Mouse (Mus musculus) hindbrain, postnatal 0 days (tissue): ENCODE measurements around the gene Bmp5. TPM values are rescaled to one million over a fixed set of nuclear protein-coding genes. Genes with fewer than 3 reads are reported as not detected.

Source experiments
- ATAC-seq: fragments of 200-750 bp; cut with Nextera tagmentation; 2 replicates; pipeline ENCODE4 v1.8.0; 2017; ENCODE audit warnings: mild to moderate bottlenecking, moderate TSS enrichment, moderate library complexity
- DNase-seq: peaks from one replicate; pipeline ENCODE4 v3.0.0-alpha.2; 2015; ENCODE audit warnings: low spot score
- H3K27ac ChIP-seq: fragments of 300-500 bp; sonication (generic); 2 replicates; pipeline ENCODE4 v1.5.1; 2014; ENCODE audit warnings: mild to moderate bottlenecking
- H3K27me3 ChIP-seq: fragments of 300-500 bp; sonication (generic); 2 replicates; pipeline ENCODE4 v1.6.1; 2014; ENCODE audit warnings: low read length, mixed read lengths; ENCODE audit not compliant: insufficient read depth
- H3K36me3 ChIP-seq: fragments of 300-500 bp; sonication (generic); 2 replicates; pipeline ENCODE4 v1.6.1; 2014; ENCODE audit warnings: low read length, mixed read lengths; ENCODE audit not compliant: insufficient read depth
- H3K4me1 ChIP-seq: fragments of 300-500 bp; sonication (generic); 2 replicates; pipeline ENCODE4 v1.6.1; 2014; ENCODE audit warnings: antibody characterized with exemption, low read length, mixed read lengths; ENCODE audit not compliant: insufficient read depth
- H3K4me2 ChIP-seq: fragments of 300-500 bp; sonication (generic); 2 replicates; pipeline ENCODE4 v1.6.1; 2014; ENCODE audit warnings: low read depth, mild to moderate bottlenecking, low read length, moderate library complexity, mixed read lengths
- H3K4me3 ChIP-seq: fragments of 300-500 bp; sonication (generic); 2 replicates; pipeline ENCODE4 v1.5.1; 2014; ENCODE audit warnings: low read length
- H3K9ac ChIP-seq: fragments of 300-500 bp; sonication (generic); replicated peaks from 2 replicates; pipeline ENCODE4 v1.6.1; 2014; ENCODE audit warnings: mild to moderate bottlenecking, low read length, moderate library complexity, mixed read lengths
- H3K9me3 ChIP-seq: fragments of 300-500 bp; sonication (generic); 2 replicates; pipeline ENCODE4 v1.6.1; 2016; ENCODE audit warnings: low read length, mixed read lengths
- CTCF ChIP-seq: IDR thresholded peaks from 2 replicates; pipeline ENCODE4 v1.5.1; 2016; ENCODE audit warnings: antibody characterized with exemption, control low read depth, low read depth
- WGBS: fragments of 180-500 bp; shearing (Covaris S2); extraction: QIAGEN DNeasy Blood & Tissue Kit; methylation state at CpG from one replicate; pipeline ENCODE4 v1.1.7; 2014; 5-methylcytosine and 5-hydroxymethylcytosine counted together
- polyA plus RNA-seq: library from polyadenylated mRNA; unstranded; fragments of >200 nt; fragmentation: Nextera tagmentation; extraction: Ambion mirVana; gene quantifications from 2 replicates; pipeline ENCODE4 v1.2.1, GENCODE M21; 2015
- total RNA-seq: library from RNA; depleted of rRNA; stranded (reverse); fragments of >200 nt; gene quantifications from 2 replicates; pipeline ENCODE4 v1.2.3, GENCODE M21; 2014; rRNA removed

Bmp5 gene
- total RNA-seq (1.8 and 1.9 TPM in 2 replicates), polyA plus RNA-seq (2.3 and 2.4 TPM in 2 replicates)

GRCm38 (mm10) chr9:75775129-75775845 lies at the start of gene Bmp5:
Gene Bmp5 (plus strand): TSS chr9:75775364.
- Histone ChIP-seq H3K27ac (no peak within 1 kb of the TSS), H3K4me3 (peak within 1 kb of the TSS; percentile 18; the same call in 1 of the 2 replicates), H3K9ac (no peak within 1 kb of the TSS), H3K27me3 (no peaks in the 10 kb centered on the region), H3K9me3 (no peaks in the 10 kb centered on the region), H3K36me3 (no peaks in the 10 kb centered on the region), H3K4me2 (0 out of 2 replicates have a peak within 1 kb of the TSS, but pooled peaks have one; percentile 2), H3K4me1 (no peaks in the 10 kb centered on the region)
- ATAC-seq (no peak), DNase-seq (no peak)
- WGBS = 39% methylated on average over 7 of the region's 7 CpGs
- TF ChIP-seq CTCF = no peak

- Histone ChIP-seq H3K36me3 (no peaks in the 10 kb centered on the region), H3K9ac (no peak overlapping the region), H3K9me3 (no peaks in the 10 kb centered on the region), H3K27ac (no peak overlapping the region), H3K27me3 (no peaks in the 10 kb centered on the region), H3K4me3 (no peak overlapping the region), H3K4me1 (no peaks in the 10 kb centered on the region), H3K4me2 (no peak overlapping the region)
- 19% methylated on average over 5 of the region's 5 CpGs for WGBS
- peak; percentile 70 for TF ChIP-seq CTCF
- peak; percentile 55 for DNase-seq
- no peak for ATAC-seq
These were observed 15.1 kb upstream of the Bmp5 start for GRCm38 (mm10) chr9:75760075-75760474.

DNA sequence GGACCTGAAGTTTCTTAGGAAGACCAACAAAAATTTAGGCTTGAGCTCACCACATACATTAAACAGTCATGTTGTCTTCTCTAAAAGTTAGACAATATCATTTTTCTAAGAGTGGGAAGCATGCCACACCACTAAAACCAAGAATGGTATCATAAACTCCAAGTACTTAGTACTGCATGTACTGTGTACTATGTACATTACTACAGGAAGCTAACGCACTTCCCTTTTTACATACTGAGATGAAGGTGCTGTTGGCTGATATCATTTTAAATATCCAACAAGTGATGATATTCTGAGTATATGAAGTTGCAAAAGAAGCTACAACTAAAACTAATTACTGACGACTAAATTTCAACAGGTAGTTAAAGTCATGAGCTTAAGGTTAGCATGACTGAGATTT lies 13.6 kb upstream of the Bmp5 start:
- Histone ChIP-seq H3K9ac (no peak overlapping the region), H3K27me3 (no peaks in the 10 kb centered on the region), H3K4me3 (no peak overlapping the region), H3K36me3 (no peaks in the 10 kb centered on the region), H3K4me2 (no peak overlapping the region), H3K4me1 (no peaks in the 10 kb centered on the region), H3K27ac (no peak overlapping the region), H3K9me3 (no peaks in the 10 kb centered on the region)
- DNase-seq (no peak), ATAC-seq (no peak)
- no peak for TF ChIP-seq CTCF
- 91% methylated on average over 2 of the region's 2 CpGs for WGBS

GRCm38 (mm10) chr9:75762487-75762886 lies 12.7 kb upstream of the Bmp5 start:
- no peaks in the 10 kb centered on the region for H3K4me1 ChIP-seq
- no peak for ATAC-seq
- peak; percentile 83 for DNase-seq
- H3K9ac ChIP-seq = no peak overlapping the region
- H3K4me2 ChIP-seq = no peak overlapping the region
- no peaks in the 10 kb centered on the region for H3K9me3 ChIP-seq
- WGBS = 38% methylated on average over 5 of the region's 5 CpGs
- no peak overlapping the region for H3K4me3 ChIP-seq
- peak; percentile 72 for TF ChIP-seq CTCF
- no peaks in the 10 kb centered on the region for H3K27me3 ChIP-seq
- H3K27ac ChIP-seq = no peak overlapping the region
- H3K36me3 ChIP-seq = no peaks in the 10 kb centered on the region

DNA sequence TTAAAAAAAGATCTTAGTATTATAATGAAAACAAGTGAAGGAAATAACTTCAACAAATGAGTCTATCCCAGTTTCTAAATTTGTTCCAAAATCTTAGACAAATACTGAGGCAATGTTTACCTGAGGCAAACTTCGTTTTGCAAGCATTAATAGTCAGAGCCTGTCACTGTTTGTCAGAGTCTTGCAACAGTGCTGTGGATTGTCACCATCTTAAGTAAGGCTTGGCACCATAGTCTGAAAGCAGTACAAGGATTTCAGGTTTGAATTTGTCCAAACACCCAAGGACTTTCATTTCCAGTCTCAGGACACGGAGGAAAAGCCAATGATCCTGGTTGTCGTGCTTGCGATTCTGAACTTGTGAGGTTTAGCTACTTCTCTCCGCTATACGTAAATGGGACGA lies 10.4 kb upstream of the Bmp5 start:
- H3K9ac ChIP-seq = no peak overlapping the region
- DNase-seq (no peak), ATAC-seq (no peak)
- H3K27ac ChIP-seq = no peak overlapping the region
- no peaks in the 10 kb centered on the region for H3K9me3 ChIP-seq
- no peaks in the 10 kb centered on the region for H3K27me3 ChIP-seq
- H3K4me1 ChIP-seq = no peaks in the 10 kb centered on the region
- no peak overlapping the region for H3K4me2 ChIP-seq
- no peaks in the 10 kb centered on the region for H3K36me3 ChIP-seq
- no peak overlapping the region for H3K4me3 ChIP-seq
- WGBS = 92% methylated on average over 7 of the region's 7 CpGs
- no peak for TF ChIP-seq CTCF

DNA sequence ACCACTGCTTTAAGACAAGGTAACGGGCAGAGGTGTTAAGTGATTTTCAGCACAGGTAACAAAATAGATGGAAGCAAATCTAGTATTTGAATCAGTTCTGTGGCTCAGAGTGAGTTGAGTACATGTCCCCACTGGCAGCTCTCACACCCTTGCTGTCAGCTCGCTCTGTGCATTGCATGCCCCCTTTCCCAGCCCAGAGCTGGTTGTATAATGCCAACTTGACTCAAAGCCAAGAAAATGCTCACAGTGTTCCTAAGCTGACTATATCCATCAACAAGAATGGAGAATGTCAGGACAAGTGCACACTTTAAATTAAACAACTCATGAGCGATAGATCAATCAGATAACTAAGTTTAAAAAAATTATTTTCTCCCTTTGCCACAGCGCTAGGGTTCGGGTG lies 8.6 kb upstream of the Bmp5 start:
- ATAC-seq = no peak
- Histone ChIP-seq H3K4me2 (no peak overlapping the region), H3K27me3 (no peaks in the 10 kb centered on the region), H3K36me3 (no peaks in the 10 kb centered on the region), H3K9ac (no peak overlapping the region), H3K9me3 (no peaks in the 10 kb centered on the region), H3K4me3 (no peak overlapping the region), H3K4me1 (no peaks in the 10 kb centered on the region), H3K27ac (no peak overlapping the region)
- DNase-seq = peak; percentile 46
- TF ChIP-seq CTCF = no peak
- WGBS = 66% methylated on average over 5 of the region's 5 CpGs

DNA sequence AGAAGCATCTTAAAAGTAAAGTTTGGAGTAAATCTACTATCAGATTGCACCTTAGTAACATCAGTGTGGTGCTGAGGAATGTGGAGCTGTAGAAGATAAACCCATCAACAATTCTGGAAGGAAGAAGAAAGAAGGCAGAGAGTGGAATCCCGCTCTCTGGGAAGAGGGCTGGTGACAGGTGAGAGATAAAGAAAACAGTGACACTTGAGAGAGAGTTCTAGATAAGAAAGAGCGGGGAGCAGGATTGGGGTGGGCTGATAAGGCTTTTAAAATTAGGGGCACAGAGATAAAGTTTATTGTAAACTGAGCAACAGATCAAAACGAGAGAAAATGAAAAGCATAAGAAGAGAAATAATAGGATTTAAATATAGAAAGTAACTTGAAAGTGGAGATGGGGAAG lies 6.1 kb upstream of the Bmp5 start:
- no peaks in the 10 kb centered on the region for H3K27me3 ChIP-seq
- no peaks in the 10 kb centered on the region for H3K36me3 ChIP-seq
- TF ChIP-seq CTCF = no peak
- no peak overlapping the region for H3K4me2 ChIP-seq
- DNase-seq (no peak), ATAC-seq (no peak)
- H3K9ac ChIP-seq = no peak overlapping the region
- no peaks in the 10 kb centered on the region for H3K4me1 ChIP-seq
- no peaks in the 10 kb centered on the region for H3K9me3 ChIP-seq
- 69% methylated on average over 3 of the region's 3 CpGs for WGBS
- H3K27ac ChIP-seq = no peak overlapping the region
- no peak overlapping the region for H3K4me3 ChIP-seq
